15 mouse cellular contexts compared by ENCODE assay signal in the genomic region with DNA sequence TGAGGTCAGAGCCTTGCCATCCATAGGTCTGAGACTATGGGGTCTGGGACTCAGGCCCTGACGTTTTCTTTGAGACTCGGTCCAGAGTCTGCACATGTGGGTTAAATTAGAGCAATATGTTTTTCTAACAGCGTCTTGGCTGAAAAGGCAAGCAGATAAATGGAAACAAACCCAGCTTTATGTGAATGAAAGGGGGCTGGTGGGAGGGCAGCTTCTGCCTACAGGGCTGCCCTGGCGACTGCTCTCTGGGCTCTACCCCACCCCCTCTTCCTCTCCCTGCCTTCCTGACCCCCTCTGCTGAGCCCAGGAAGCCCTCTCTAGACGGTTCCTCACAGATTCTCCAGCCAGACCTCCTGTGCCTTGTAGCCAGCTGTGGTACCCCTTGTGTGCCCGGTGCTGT. TPM values are rescaled to one million over a fixed set of nuclear protein-coding genes. Genes with fewer than 3 reads are reported as not detected.
A peak's percentile ranks its signal among the peaks of the same experiment; 100 is the strongest.
DNase-seq lines count a peak whose midpoint lies in the region; ATAC-seq and TF ChIP-seq lines count a peak whose summit lies in the region.
"Had no signal": no experiment of that assay in that cellular context is flagged by ENCODE, and none has a peak within 500 bp of the region (broad histone marks: within the 10 kb centered on the region; RNA-seq: fewer than 3 reads in every experiment).

No protein-coding gene starts in this region.

- H3K27ac ChIP-seq in gastrocnemius, adult 2 months = no peak overlapping the region
- peak overlapping the region; percentile 46; the same call in 1 of the 2 replicates for H3K27ac ChIP-seq in midbrain, embryonic 10.5 days (replicated peaks)
- H3K27ac ChIP-seq in midbrain, embryonic 13.5 days = no peak overlapping the region
- H3K27ac ChIP-seq in embryonic facial prominence, embryonic 13.5 days = peak overlapping the region; percentile 93
- H3K27ac ChIP-seq in limb, embryonic 14.5 days (replicated peaks; ENCODE audit: low read depth, low read length) = peak overlapping the region; percentile 68
- H3K27ac ChIP-seq: intestine, embryonic 15.5 days; kidney, embryonic 15.5 days; lung, embryonic 15.5 days had no signal

- peak; percentile 3 for DNase-seq in gastrocnemius, adult 2 months
- DNase-seq in gastrocnemius, postnatal 25 days = no peak
- DNase-seq in midbrain, embryonic 10.5 days (ENCODE audit: low spot score) = no peak
- peak; percentile 73 for DNase-seq in limb, embryonic 14.5 days (ENCODE audit: low spot score)
- no peak for DNase-seq in cerebellum, adult 8-10 months
- no peak for DNase-seq in urinary bladder, adult 2 months (ENCODE audit: low spot score)
- DNase-seq: cerebellum, postnatal 14 days; gastrocnemius, postnatal 36 days; right cerebral cortex, postnatal 14 days had no signal

- peaks cover 30% of the 10 kb centered on the region for H3K4me1 ChIP-seq in midbrain, embryonic 10.5 days
- peaks cover 28% of the 10 kb centered on the region for H3K4me1 ChIP-seq in midbrain, embryonic 13.5 days (replicated peaks)
- H3K4me1 ChIP-seq in embryonic facial prominence, embryonic 13.5 days = peaks cover 61% of the 10 kb centered on the region
- peaks cover 36% of the 10 kb centered on the region for H3K4me1 ChIP-seq in limb, embryonic 14.5 days (ENCODE audit: control insufficient read depth, insufficient read depth, low read length)
- H3K4me1 ChIP-seq: intestine, embryonic 15.5 days had no signal

- no peaks in the 10 kb centered on the region for H3K9me3 ChIP-seq in midbrain, embryonic 10.5 days (replicated peaks)
- no peaks in the 10 kb centered on the region for H3K9me3 ChIP-seq in midbrain, embryonic 13.5 days
- no peaks in the 10 kb centered on the region for H3K9me3 ChIP-seq in embryonic facial prominence, embryonic 13.5 days
- no peaks in the 10 kb centered on the region for H3K9me3 ChIP-seq in limb, embryonic 14.5 days (ENCODE audit: control insufficient read depth, low read length)
- H3K9me3 ChIP-seq: intestine, embryonic 15.5 days; kidney, embryonic 15.5 days; lung, embryonic 15.5 days had no signal

- no peak for TF ChIP-seq CTCF in gastrocnemius, adult 2 months (IDR thresholded peaks at IDR 0.05)

- 62% methylated on average over 6 of the region's 6 CpGs for WGBS in midbrain, embryonic 10.5 days
- WGBS in midbrain, embryonic 13.5 days = 63% methylated on average over 6 of the region's 6 CpGs
- WGBS in embryonic facial prominence, embryonic 13.5 days = 19% methylated on average over 6 of the region's 6 CpGs
- WGBS in limb, embryonic 14.5 days = 16% methylated on average over 6 of the region's 6 CpGs

- ATAC-seq in midbrain, embryonic 13.5 days = no peak
- peak; percentile 53 for ATAC-seq in embryonic facial prominence, embryonic 13.5 days (ENCODE audit: insufficient number of reproducible peaks, insufficient read depth, low FRiP score, low TSS enrichment, low read depth)
- peak; percentile 39; the same call in 1 of the 2 replicates for ATAC-seq in limb, embryonic 14.5 days (ENCODE audit: low FRiP score, low read depth)
- ATAC-seq: forebrain, embryonic 16.5 days; intestine, embryonic 15.5 days had no signal

- H3K36me3 ChIP-seq in midbrain, embryonic 10.5 days = no peaks in the 10 kb centered on the region
- H3K36me3 ChIP-seq in midbrain, embryonic 13.5 days = no peaks in the 10 kb centered on the region
- H3K36me3 ChIP-seq in embryonic facial prominence, embryonic 13.5 days = no peaks in the 10 kb centered on the region
- H3K36me3 ChIP-seq in limb, embryonic 14.5 days (ENCODE audit: control insufficient read depth, insufficient read depth, low read length) = no peaks in the 10 kb centered on the region
- H3K36me3 ChIP-seq: intestine, embryonic 15.5 days; kidney, embryonic 15.5 days; lung, embryonic 15.5 days had no signal

- H3K4me2 ChIP-seq in midbrain, embryonic 13.5 days (replicated peaks) = no peak overlapping the region
- H3K4me2 ChIP-seq in embryonic facial prominence, embryonic 13.5 days = peak overlapping the region; percentile 28
- H3K4me2 ChIP-seq in limb, embryonic 14.5 days (replicated peaks; ENCODE audit: low read depth, low read length, severe bottlenecking) = no peak overlapping the region; the same call in 1 of the 2 replicates
- H3K4me2 ChIP-seq: intestine, embryonic 15.5 days; kidney, embryonic 15.5 days; lung, embryonic 15.5 days had no signal

- no peak overlapping the region for H3K4me3 ChIP-seq in gastrocnemius, adult 2 months
- H3K4me3 ChIP-seq in midbrain, embryonic 10.5 days = no peak overlapping the region
- no peak overlapping the region for H3K4me3 ChIP-seq in midbrain, embryonic 13.5 days (replicated peaks)
- H3K4me3 ChIP-seq in embryonic facial prominence, embryonic 13.5 days = no peak overlapping the region
- no peak overlapping the region for H3K4me3 ChIP-seq in limb, embryonic 14.5 days (replicated peaks; ENCODE audit: low read length)
- H3K4me3 ChIP-seq: intestine, embryonic 15.5 days; kidney, embryonic 15.5 days; lung, embryonic 15.5 days had no signal

- no peak overlapping the region for H3K9ac ChIP-seq in midbrain, embryonic 13.5 days (replicated peaks)
- peak overlapping the region; percentile 27; the same call in 1 of the 2 replicates for H3K9ac ChIP-seq in embryonic facial prominence, embryonic 13.5 days
- no peak overlapping the region for H3K9ac ChIP-seq in limb, embryonic 14.5 days (ENCODE audit: low read depth, low read length, severe bottlenecking)
- H3K9ac ChIP-seq: intestine, embryonic 15.5 days; kidney, embryonic 15.5 days; lung, embryonic 15.5 days had no signal

- TF ChIP-seq POLR2A in limb, embryonic 14.5 days (IDR thresholded peaks at IDR 0.05; ENCODE audit: borderline replicate concordance, extremely low read depth, insufficient read depth, insufficient read length) = no peak

- intact Hi-C loops in gastrocnemius, adult 2 months (cut with DNase I) = no loop called here

- H3K27me3 ChIP-seq in midbrain, embryonic 10.5 days (ENCODE audit: low read depth, poor library complexity, severe bottlenecking) = peaks cover 5% of the 10 kb centered on the region; the same call in 1 of the 2 replicates
- H3K27me3 ChIP-seq in midbrain, embryonic 13.5 days = no peaks in the 10 kb centered on the region
- H3K27me3 ChIP-seq in embryonic facial prominence, embryonic 13.5 days = no peaks in the 10 kb centered on the region
- H3K27me3 ChIP-seq in limb, embryonic 14.5 days (ENCODE audit: control insufficient read depth, insufficient read depth, low read length) = no peaks in the 10 kb centered on the region
- H3K27me3 ChIP-seq: intestine, embryonic 15.5 days; kidney, embryonic 15.5 days; lung, embryonic 15.5 days had no signal

RNA-seq across cellular contexts. Expression of a gene that starts 46.1 kb away (rescaled TPM):
- 10 to 100 TPM; 41.4 to 47.1 TPM for total RNA-seq in gastrocnemius, adult 2 months (2021)
- 10 to 100 TPM; 32.5 to 36.8 TPM for total RNA-seq in gastrocnemius, postnatal 25 days (2021)
- polyA plus RNA-seq in midbrain, embryonic 10.5 days (2016; fragmentation: Nextera tagmentation; extraction: Ambion mirVana) = 36.8 and 44.6 TPM in 2 replicates
- polyA plus RNA-seq in midbrain, embryonic 13.5 days (2015; fragmentation: Nextera tagmentation; extraction: Ambion mirVana) = 35.2 and 42.8 TPM in 2 replicates
- 52.9 and 59.2 TPM in 2 replicates for polyA plus RNA-seq in embryonic facial prominence, embryonic 13.5 days (2015; fragmentation: Nextera tagmentation; extraction: Ambion mirVana)
- polyA plus RNA-seq in limb, embryonic 14.5 days (2012; rRNA removed) = 77.1 and 97.5 TPM in 2 replicates
- polyA plus RNA-seq in limb, embryonic 14.5 days (2014; fragmentation: Nextera tagmentation; extraction: Ambion mirVana) = 18.7 and 20.7 TPM in 2 replicates
- 63.9 and 67.8 TPM in 2 replicates for polyA plus RNA-seq in urinary bladder, adult 2 months (2012; rRNA removed)

Comparison
In these comparisons a context has a peak if more than half of its experiments do, and no peak if none do; other contexts are left out.
1. DNase-seq: peak in gastrocnemius, adult 2 months (single experiment) and limb, embryonic 14.5 days (single experiment); none in gastrocnemius, postnatal 25 days (single experiment), midbrain, embryonic 10.5 days (single experiment), cerebellum, adult 8-10 months (single experiment) and urinary bladder, adult 2 months (single experiment).
2. H3K27ac ChIP-seq: peak in midbrain, embryonic 10.5 days (single experiment), embryonic facial prominence, embryonic 13.5 days (single experiment) and limb, embryonic 14.5 days (single experiment); none in gastrocnemius, adult 2 months (single experiment) and midbrain, embryonic 13.5 days (single experiment).